Mouse (Mus musculus) mouse trophoblast stem cell (cell line): ENCODE measurements around the gene Zfp488.

Source experiments
- in situ Hi-C, 2 experiments: fragments of 300-500 bp; cut with MseI, MboI; formaldehyde crosslinking; loops; 2 replicates in 1 of 2; 3 replicates in 1 of 2; pipeline ENCODE4 v1.15.1; 2025

The Zfp488 gene

GRCm38 (mm10) chr14:33946125-33946524 is 32.4 kb downstream of the Zfp488 start:
- in situ Hi-C loops: no loop called here

- in situ Hi-C loops: no loop called here
Measured at GRCm38 (mm10) chr14:33942222-33942621, 36.3 kb downstream of the Zfp488 start.

- in situ Hi-C loops: no loop called here
Measured at GRCm38 (mm10) chr14:33940739-33941138, 37.8 kb downstream of the Zfp488 start, which contains the start of gene Gdf2. TSS of gene Gdf2 (plus strand) at chr14:33941039.

- in situ Hi-C loops: loop anchor here in 1 of 2 experiments (10.0 kb wide), 1 partner anchor 264 kb away; no protein-coding TSS in a partner anchor
Measured at GRCm38 (mm10) chr14:33939117-33939516, 39.4 kb downstream of the Zfp488 start.

GRCm38 (mm10) chr14:33933778-33934317 is 44.7 kb downstream of the Zfp488 start:
- in situ Hi-C loops: loop anchor here (5.0 to 10.0 kb wide), 2 partner anchors 242 to 259 kb away; no protein-coding TSS in a partner anchor

GRCm38 (mm10) chr14:33932935-33933703 is 45.4 kb downstream of the Zfp488 start:
- in situ Hi-C loops: loop anchor here (5.0 to 10.0 kb wide), 2 partner anchors 241 to 258 kb away; no protein-coding TSS in a partner anchor

GRCm38 (mm10) chr14:33931853-33932252 is 46.7 kb downstream of the Zfp488 start:
- in situ Hi-C loops: loop anchor here (5.0 to 10.0 kb wide), 2 partner anchors 240 to 257 kb away; no protein-coding TSS in a partner anchor

- in situ Hi-C loops: no loop called here
Measured at GRCm38 (mm10) chr14:33923168-33924070, 55.1 kb downstream of the Zfp488 start, which contains the start of gene Gdf10. TSS of gene Gdf10 (plus strand) at chr14:33923587.

GRCm38 (mm10) chr14:33922771-33923167 is 55.8 kb downstream of the Zfp488 start:
- in situ Hi-C loops: no loop called here

- in situ Hi-C loops: no loop called here
Measured at GRCm38 (mm10) chr14:33920727-33921559, 57.6 kb downstream of the Zfp488 start.
